Mouse (Mus musculus): Measurements from ENCODE around the gene Uba52.

GRCm38 (mm10) chr8:70460199-70460598 lies 50.4 kb downstream of the Uba52 start:
- TF ChIP-seq CTCF (IDR thresholded peaks at IDR 0.05; ENCODE audit: low read depth) (no peak), EP300 (IDR thresholded peaks at IDR 0.05; ENCODE audit: low read depth) (no peak)

Measured in liver, postnatal 0 days (tissue).